Mouse (Mus musculus) Muller cell, postnatal 12 days (primary cell): ENCODE measurements around the gene Frmd4a.
"Not testable (repeated sequence)": the region's sequence is repeated elsewhere in the genome, so short reads cannot be mapped to it uniquely, and the experiment has no call there.

Experiments used
- DNase-seq: peaks from one replicate; pipeline ENCODE4 v3.0.0-alpha.2; 2015; ENCODE audit errors: inconsistent ontology term

The Frmd4a gene

GRCm38 (mm10) chr2:4196041-4196440 lies 178.5 kb downstream of the Frmd4a start:
- DNase-seq = no peak

DNA sequence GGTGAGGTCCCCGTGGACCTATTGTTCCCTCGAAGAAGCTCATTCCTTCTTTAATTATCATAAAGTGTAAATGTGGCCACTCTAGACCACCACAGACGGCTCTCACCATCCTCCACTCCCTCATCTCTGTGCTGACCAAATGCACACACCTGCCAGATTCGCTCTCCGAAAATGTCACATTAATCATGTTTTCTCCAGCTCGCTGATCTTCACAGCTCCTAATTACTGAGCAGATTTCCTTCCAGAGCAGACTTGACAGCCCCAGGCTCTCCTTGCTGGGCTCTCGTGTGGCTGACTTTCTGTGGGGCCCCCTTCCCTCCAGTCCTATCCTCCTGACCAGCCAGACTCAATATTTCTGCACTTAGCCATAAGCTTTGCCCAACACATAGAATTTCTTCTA lies 191.7 kb downstream of the Frmd4a start:
- no peak for DNase-seq

DNA sequence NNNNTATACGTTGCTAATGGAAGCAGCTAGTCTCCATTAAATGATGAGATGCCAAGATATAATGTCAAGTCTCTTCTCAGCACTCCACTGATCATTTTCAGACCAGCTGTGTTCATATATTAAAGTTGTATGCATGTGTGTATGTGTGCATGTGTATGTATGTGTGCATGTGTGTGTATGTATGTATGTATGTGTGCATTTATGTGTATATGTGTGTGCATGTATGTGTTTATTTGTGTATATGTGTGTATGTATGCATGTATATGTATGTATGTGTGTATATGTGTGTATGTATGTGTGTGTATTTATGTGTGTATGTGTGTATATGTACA lies 204.9 kb downstream of the Frmd4a start:
- DNase-seq = no peak

GRCm38 (mm10) chr2:4223316-4223715 lies 205.8 kb downstream of the Frmd4a start:
- DNase-seq = peak; percentile 52

DNA sequence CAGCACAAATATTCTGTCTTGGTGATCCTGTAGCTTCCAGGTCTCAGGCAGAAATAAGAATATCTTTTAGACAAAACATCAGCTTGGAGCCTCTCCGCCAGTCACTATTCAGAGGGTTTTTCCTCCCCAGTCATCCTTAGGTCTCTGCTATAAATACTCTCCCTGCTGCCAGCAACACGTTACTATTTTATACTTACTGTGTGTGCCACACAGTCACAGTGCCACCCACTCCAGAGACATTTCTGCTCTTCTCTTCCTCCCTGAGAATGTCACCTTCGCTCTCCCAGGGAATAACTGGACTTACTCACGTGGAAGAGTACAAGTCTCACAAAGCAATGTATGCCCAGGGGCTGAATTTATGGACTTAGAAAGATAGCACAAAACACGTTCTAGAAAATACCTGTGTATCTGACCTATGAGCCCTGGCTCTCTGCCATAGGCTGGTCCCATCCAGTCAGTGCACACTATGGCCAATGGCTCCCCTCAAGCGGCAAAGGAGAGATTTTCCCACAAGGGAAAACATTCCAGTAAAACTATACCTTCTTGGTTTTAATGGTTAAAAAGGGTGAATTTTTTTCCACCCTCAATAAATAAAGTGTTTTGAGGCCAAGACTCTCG lies 209.5 kb downstream of the Frmd4a start:
- no peak for DNase-seq

- DNase-seq = peak; percentile 28
These were observed 210.0 kb downstream of the Frmd4a start for GRCm38 (mm10) chr2:4227563-4227962.

DNA sequence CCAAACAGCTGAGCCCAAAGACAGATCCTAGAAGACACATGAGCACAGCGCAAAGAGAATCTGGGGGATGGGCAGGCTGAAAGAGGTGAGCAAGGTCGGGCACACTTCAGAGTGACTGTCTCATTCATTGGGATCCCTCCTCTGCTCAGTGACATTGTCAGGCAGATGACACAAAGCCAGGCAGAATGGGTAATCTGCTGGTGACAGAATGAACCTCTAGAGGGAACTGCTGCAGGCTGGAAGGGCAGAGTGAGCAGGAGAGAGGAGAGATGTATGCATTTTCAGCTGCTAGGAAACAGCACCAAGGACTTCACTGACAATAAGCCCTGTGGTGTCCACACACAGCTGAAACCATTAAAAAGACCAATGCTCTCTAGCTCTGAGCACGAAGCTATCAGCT lies 211.0 kb downstream of the Frmd4a start:
- DNase-seq = no peak

DNA sequence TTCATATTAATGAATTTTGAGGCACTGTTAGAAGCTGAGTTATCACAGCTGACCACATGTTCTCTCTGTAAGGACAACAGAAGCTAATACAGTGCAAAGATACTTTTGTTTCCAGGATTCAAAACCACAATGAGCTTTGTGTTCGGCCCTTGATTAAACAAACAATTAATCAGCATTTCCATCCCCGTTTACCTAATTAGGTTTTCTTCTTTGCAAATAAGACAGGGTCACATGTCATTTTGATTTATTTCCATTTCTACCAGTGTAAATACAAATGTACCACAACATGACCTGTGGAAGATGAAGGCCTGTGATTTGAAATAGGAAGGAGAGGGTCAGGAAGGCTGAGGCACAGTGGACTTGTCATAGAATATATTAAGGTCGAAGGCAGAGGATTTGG lies 214.8 kb downstream of the Frmd4a start:
- peak; percentile 67 for DNase-seq

GRCm38 (mm10) chr2:4232761-4233322 lies 215.3 kb downstream of the Frmd4a start:
- DNase-seq = peak; percentile 68

GRCm38 (mm10) chr2:4237686-4238085 lies 220.2 kb downstream of the Frmd4a start:
- no peak for DNase-seq

GRCm38 (mm10) chr2:4249723-4250122 lies 232.2 kb downstream of the Frmd4a start:
- DNase-seq = no peak

- peak; percentile 53 for DNase-seq
These were observed 235.2 kb downstream of the Frmd4a start for GRCm38 (mm10) chr2:4252541-4253291.

DNA sequence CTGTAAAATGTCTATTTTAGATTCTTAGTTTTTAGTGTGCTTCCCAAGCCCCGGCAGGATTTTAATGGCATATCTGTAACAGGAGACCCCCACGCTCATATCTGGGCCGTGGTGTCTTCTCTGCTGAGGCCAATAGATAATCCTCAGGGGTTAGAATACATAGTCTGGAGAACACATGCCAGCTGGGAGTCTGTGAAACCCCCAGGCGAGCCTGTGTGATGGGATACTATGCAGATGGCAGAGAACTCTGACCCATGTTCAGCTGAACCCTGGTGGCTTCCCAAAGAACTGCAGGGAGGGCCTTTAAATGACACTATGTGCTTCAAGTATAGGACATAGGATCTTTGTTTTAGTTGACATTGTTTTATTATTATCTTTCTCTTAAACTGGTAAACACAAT lies 235.8 kb downstream of the Frmd4a start:
- no peak for DNase-seq

- no peak for DNase-seq
These were observed 236.6 kb downstream of the Frmd4a start for GRCm38 (mm10) chr2:4254083-4254482.

- no peak for DNase-seq
These were observed 238.7 kb downstream of the Frmd4a start for GRCm38 (mm10) chr2:4256242-4256641.

DNA sequence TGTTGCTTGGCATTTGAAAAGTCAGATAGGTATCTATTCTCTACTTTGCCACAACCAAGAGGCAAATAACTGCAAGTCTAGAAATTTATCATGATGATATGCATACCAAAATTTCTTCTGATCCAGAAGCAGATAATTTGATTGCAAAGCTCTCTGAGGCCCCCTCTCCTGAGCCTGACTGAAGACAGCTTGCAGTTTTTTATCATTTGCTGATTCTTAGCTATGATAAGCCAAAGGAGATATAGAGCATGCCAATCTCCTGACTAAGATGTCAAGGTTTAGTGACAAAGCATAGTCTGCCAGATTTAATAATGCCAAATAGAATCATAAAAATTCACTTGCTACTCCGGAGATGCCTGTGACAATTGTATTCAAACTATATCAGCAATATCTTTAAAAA lies 240.1 kb downstream of the Frmd4a start:
- no peak for DNase-seq

GRCm38 (mm10) chr2:4258803-4259202 lies 241.3 kb downstream of the Frmd4a start:
- not testable (repeated sequence) for DNase-seq

- DNase-seq = peak; percentile 81
These were observed 243.0 kb downstream of the Frmd4a start for GRCm38 (mm10) chr2:4260324-4261058.

DNA sequence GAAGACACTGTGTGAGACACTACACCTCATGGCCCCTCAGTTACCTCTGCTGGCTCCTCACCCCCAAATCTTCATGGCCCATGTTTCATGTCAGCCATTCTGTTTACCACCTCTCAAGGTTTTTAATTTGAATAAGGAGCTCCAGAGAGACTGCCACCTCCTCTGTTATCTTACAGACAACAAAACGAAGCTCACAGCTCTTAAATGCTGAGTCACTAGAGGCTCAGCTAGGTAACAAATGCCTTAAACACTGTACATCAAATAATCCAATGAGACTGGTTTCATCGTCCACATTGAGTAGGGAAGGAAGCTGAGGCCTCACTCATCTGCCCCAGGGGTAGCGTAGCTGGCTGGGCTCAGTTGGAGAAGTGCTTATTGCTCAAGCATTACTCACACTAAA lies 245.2 kb downstream of the Frmd4a start:
- DNase-seq = no peak

GRCm38 (mm10) chr2:4267377-4267776 lies 249.9 kb downstream of the Frmd4a start:
- DNase-seq = no peak

GRCm38 (mm10) chr2:4282777-4283176 lies 265.3 kb downstream of the Frmd4a start:
- DNase-seq = no peak

DNA sequence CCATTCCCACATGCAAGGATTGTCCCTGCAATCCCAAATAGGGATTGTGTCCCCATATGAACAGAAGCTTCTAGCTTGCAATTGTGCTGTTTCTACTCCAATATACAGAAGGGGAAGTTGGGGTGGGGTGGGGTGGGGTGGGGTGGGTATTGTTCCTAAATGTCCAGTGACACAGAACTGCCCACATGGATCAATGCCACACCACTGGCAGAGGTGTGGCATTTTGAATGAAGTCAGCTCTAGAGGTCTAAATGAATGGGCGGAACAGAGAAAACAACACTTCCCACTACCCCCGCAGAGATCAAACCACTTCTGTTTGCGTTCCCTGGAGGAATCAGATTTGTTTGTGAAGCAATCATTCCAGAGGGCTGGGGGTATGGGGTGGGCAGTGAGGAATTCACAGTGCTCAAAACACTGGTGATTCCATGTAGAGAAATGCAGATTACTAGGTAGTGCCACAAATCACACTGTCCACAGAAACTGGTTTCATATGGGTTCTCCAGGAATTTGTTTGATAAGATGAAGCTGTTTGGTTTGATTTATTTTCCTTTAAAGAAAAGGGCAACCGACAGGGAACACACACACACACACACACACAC lies 268.3 kb downstream of the Frmd4a start:
- DNase-seq = no peak
